Mouse (Mus musculus): ENCODE results near the gene Gatad2b. TPM values are rescaled to one million over a fixed set of nuclear protein-coding genes. Genes with fewer than 3 reads are reported as not detected.

The Gatad2b gene
- polyA plus RNA-seq, 1 experiment from 2014 or later, result 15.2 TPM

DNA sequence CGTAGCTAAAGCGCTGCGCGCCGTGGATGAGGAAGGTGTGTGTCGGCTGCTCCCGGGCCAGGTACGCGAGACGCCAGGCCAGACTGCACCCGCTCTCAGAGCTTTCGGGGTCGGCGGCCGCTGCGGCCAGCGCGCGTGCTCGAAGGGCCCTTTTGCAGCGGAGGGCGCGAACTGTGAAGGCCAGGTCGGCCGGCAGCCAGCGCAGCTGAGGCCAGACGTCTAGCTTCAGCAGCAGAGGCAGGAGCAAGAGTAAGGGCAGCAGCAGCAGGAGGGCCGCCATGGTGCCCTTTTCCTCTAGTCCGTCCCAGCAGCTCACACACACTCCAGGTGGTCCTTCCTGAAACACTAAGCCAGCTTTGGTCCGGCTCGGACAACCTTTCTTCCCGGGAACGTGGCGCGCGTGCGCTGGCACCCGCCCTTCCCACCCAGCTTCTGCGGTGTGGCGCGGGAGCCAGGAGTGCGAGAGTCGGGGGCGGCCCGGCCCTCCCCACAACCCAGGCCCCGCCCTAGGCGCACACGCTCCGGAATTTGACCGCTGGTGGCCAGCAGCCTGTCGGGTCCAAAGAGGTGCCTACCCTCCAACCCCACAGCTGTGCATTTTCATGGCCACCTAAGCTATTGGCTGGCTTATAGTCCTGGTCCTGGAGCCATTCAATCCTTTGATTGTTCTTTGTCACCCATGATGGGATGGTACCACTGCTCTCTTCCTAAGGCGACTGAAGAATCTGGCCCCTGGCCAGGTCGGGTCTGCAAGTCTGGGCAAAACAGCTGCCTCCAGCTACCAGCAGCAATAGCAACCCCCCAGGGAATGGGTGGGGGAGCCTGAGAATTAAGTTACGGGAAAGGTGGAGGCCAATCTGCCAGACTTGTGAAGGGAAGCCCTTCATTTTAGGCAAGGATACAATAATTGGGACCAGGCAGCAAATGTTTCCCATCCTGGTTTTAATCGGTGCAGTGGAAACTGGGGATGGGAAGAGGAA lies 96.8 kb downstream of the Gatad2b start, which contains the start of gene Slc27a3:
TSS of gene Slc27a3 (minus strand) at position 428 of the 980 bp plus-strand sequence.
- H3K36me3 ChIP-seq, result peaks cover 35% of the 10 kb centered on the region
- under 1% methylated on average over 55 of the region's 55 CpGs for WGBS
- peak within 1 kb of the TSS; percentile 78 for H3K9ac ChIP-seq (replicated peaks)
- peak within 1 kb of the TSS; percentile 69 for H3K4me3 ChIP-seq
- H3K4me1 ChIP-seq, result peaks cover 33% of the 10 kb centered on the region
- no peaks in the 10 kb centered on the region for H3K27me3 ChIP-seq
- H3K27ac ChIP-seq (replicated peaks), result peak within 1 kb of the TSS; percentile 86
- peak; percentile 67 for ATAC-seq (replicated peaks)
- no peaks in the 10 kb centered on the region for H3K9me3 ChIP-seq
- peak within 1 kb of the TSS; percentile 91 for H3K4me2 ChIP-seq (replicated peaks)

GRCm38 (mm10) chr3:90391004-90391403 lies 98.0 kb downstream of the Gatad2b start:
- H3K4me2 ChIP-seq (replicated peaks), result no peak overlapping the region
- H3K27ac ChIP-seq (replicated peaks), result no peak overlapping the region
- no peak overlapping the region for H3K9ac ChIP-seq (replicated peaks)
- WGBS, result 77% methylated on average over 4 of the region's 4 CpGs
- H3K4me1 ChIP-seq, result peaks cover 33% of the 10 kb centered on the region
- no peaks in the 10 kb centered on the region for H3K27me3 ChIP-seq
- H3K9me3 ChIP-seq, result no peaks in the 10 kb centered on the region
- H3K4me3 ChIP-seq, result no peak overlapping the region
- H3K36me3 ChIP-seq, result peaks cover 46% of the 10 kb centered on the region
- no peak for ATAC-seq (replicated peaks)

- peaks cover 55% of the 10 kb centered on the region for H3K36me3 ChIP-seq
- no peak for ATAC-seq (replicated peaks)
- H3K4me2 ChIP-seq (replicated peaks), result no peak overlapping the region
- H3K9me3 ChIP-seq, result no peaks in the 10 kb centered on the region
- no peak overlapping the region for H3K4me3 ChIP-seq
- peaks cover 30% of the 10 kb centered on the region for H3K4me1 ChIP-seq
- no peak overlapping the region for H3K27ac ChIP-seq (replicated peaks)
- H3K9ac ChIP-seq (replicated peaks), result no peak overlapping the region
- 89% methylated on average over 8 of the region's 8 CpGs for WGBS
- H3K27me3 ChIP-seq, result no peaks in the 10 kb centered on the region
Observed at GRCm38 (mm10) chr3:90391941-90392340, 99.0 kb downstream of the Gatad2b start.

GRCm38 (mm10) chr3:90392661-90393060 lies 99.7 kb downstream of the Gatad2b start:
- Histone ChIP-seq H3K4me1 (peaks cover 23% of the 10 kb centered on the region), H3K9ac (replicated peaks) (no peak overlapping the region), H3K4me2 (replicated peaks) (no peak overlapping the region), H3K4me3 (no peak overlapping the region), H3K27me3 (no peaks in the 10 kb centered on the region), H3K9me3 (no peaks in the 10 kb centered on the region), H3K27ac (replicated peaks) (no peak overlapping the region), H3K36me3 (peaks cover 62% of the 10 kb centered on the region)
- 93% methylated on average over 3 of the region's 3 CpGs for WGBS
- ATAC-seq (replicated peaks), result no peak

DNA sequence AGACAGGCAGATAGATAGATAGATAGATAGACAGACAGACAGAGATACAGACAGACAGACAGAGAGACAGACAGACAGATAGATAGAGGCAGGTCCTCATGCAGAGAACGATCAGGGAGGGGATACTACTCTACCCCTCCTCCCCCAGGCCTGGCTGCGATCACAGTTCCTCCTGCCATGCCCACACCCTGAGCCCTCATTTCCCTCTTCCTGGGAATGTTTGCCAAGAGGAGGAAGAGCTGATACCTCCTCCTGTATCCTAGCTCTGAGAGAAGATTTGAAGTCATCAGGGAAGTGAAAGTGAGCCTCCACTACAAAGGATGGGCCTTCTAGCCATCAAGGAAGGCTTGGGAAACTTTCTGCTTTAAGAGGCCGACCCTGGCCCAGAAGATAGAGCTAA lies 102.7 kb downstream of the Gatad2b start:
- no peak overlapping the region for H3K4me3 ChIP-seq
- H3K4me1 ChIP-seq, result peaks cover under 1% of the 10 kb centered on the region; the same call in 1 of the 2 replicates
- H3K27me3 ChIP-seq, result no peaks in the 10 kb centered on the region
- H3K4me2 ChIP-seq (replicated peaks), result no peak overlapping the region
- peaks cover 89% of the 10 kb centered on the region for H3K36me3 ChIP-seq
- no peaks in the 10 kb centered on the region for H3K9me3 ChIP-seq
- H3K9ac ChIP-seq (replicated peaks), result no peak overlapping the region
- no peak overlapping the region for H3K27ac ChIP-seq (replicated peaks)
- WGBS, result 90% methylated on average over 3 of the region's 3 CpGs
- ATAC-seq (replicated peaks), result no peak

- ATAC-seq (replicated peaks), result no peak
- Histone ChIP-seq H3K27ac (replicated peaks) (no peak overlapping the region), H3K36me3 (peaks cover 97% of the 10 kb centered on the region), H3K4me3 (no peak overlapping the region), H3K27me3 (no peaks in the 10 kb centered on the region), H3K9ac (replicated peaks) (no peak overlapping the region), H3K4me1 (no peaks in the 10 kb centered on the region), H3K4me2 (replicated peaks) (no peak overlapping the region), H3K9me3 (no peaks in the 10 kb centered on the region)
- WGBS, result 79% methylated on average over 4 of the region's 4 CpGs
Observed at GRCm38 (mm10) chr3:90400993-90401392, 108.0 kb downstream of the Gatad2b start.

DNA sequence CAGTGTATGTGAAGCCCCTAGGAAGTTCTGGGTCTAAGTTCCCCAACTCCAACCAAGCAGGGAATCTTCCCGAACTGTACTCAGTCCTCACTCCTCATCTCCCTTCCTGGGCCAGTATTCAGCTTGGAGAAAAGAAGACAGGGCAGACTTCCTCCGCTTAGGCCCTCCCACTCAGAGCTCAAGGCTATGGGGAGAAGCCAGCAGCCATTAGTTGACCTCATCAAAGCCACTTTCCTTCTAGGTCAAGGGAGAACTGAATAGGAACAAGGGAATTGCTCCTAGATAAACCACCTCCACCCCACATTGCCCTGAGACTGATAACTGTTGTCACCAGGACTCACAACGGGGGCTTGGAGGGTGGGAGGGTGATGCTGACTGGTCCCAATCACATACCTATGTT lies 111.1 kb downstream of the Gatad2b start:
- H3K4me1 ChIP-seq, result no peaks in the 10 kb centered on the region
- no peak overlapping the region for H3K4me3 ChIP-seq
- no peak for ATAC-seq (replicated peaks)
- H3K27ac ChIP-seq (replicated peaks), result no peak overlapping the region
- H3K9me3 ChIP-seq, result no peaks in the 10 kb centered on the region
- H3K4me2 ChIP-seq (replicated peaks), result no peak overlapping the region
- H3K27me3 ChIP-seq, result no peaks in the 10 kb centered on the region
- peaks cover 99% of the 10 kb centered on the region for H3K36me3 ChIP-seq
- 90% methylated on average over 3 of the region's 3 CpGs for WGBS
- H3K9ac ChIP-seq (replicated peaks), result no peak overlapping the region

DNA sequence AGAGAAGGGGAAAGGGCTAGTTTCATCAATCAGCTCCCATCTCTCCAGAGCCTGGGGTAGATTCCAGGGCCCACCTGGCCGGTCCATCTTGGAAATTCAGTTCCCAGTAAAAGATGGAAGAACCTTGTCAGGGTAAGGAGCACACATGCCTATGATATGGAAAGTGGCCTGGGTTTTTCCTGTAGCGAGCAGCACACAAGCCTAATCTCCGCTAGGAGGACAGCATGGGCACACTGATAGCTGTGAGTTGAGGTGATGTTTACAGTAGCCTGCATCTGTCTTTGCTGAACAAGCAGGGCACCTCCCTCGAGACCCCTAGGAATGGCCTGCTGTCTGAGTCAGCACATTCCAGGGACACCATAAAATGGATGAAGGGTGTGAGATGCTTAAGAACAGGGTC lies 111.6 kb downstream of the Gatad2b start:
- Histone ChIP-seq H3K27ac (replicated peaks) (no peak overlapping the region), H3K4me2 (replicated peaks) (no peak overlapping the region), H3K9me3 (no peaks in the 10 kb centered on the region), H3K36me3 (peaks cover 99% of the 10 kb centered on the region), H3K9ac (replicated peaks) (no peak overlapping the region), H3K4me3 (no peak overlapping the region), H3K4me1 (no peaks in the 10 kb centered on the region), H3K27me3 (no peaks in the 10 kb centered on the region)
- 89% methylated on average over 4 of the region's 4 CpGs for WGBS
- no peak for ATAC-seq (replicated peaks)

- H3K27me3 ChIP-seq, result no peaks in the 10 kb centered on the region
- no peaks in the 10 kb centered on the region for H3K4me1 ChIP-seq
- H3K4me2 ChIP-seq (replicated peaks), result no peak overlapping the region
- ATAC-seq (replicated peaks), result no peak
- H3K27ac ChIP-seq (replicated peaks), result no peak overlapping the region
- 97% methylated on average over 5 of the region's 5 CpGs for WGBS
- no peak overlapping the region for H3K4me3 ChIP-seq
- H3K9me3 ChIP-seq, result no peaks in the 10 kb centered on the region
- H3K36me3 ChIP-seq, result peaks cover 98% of the 10 kb centered on the region
- no peak overlapping the region for H3K9ac ChIP-seq (replicated peaks)
Observed at GRCm38 (mm10) chr3:90406414-90406813, 113.4 kb downstream of the Gatad2b start.

DNA sequence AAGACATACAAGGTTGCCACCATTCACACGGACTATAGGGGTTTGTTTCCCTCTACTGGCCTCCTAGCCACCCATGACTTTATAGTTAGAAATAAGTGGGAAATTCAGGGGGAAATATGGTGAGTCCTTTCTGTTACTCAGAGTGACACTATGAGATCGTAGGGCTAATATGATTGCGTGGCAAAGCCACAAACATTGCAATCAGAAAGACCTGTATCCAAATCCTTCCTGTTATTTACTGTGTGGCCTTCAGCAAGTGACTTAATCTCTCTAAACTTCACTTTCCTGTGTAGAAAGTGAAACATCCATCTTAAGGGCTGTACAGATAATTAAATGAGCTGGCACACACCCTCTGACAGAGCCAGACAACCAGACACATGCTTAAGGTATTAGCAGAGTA lies 115.7 kb downstream of the Gatad2b start:
- no peak for ATAC-seq (replicated peaks)
- no peaks in the 10 kb centered on the region for H3K27me3 ChIP-seq
- H3K4me2 ChIP-seq (replicated peaks), result no peak overlapping the region
- no peaks in the 10 kb centered on the region for H3K4me1 ChIP-seq
- H3K27ac ChIP-seq (replicated peaks), result no peak overlapping the region
- WGBS, result 93% methylated on average over 3 of the region's 3 CpGs
- H3K9me3 ChIP-seq, result no peaks in the 10 kb centered on the region
- no peak overlapping the region for H3K4me3 ChIP-seq
- H3K36me3 ChIP-seq, result peaks cover 92% of the 10 kb centered on the region
- H3K9ac ChIP-seq (replicated peaks), result no peak overlapping the region

- ATAC-seq (replicated peaks), result no peak
- Histone ChIP-seq H3K36me3 (peaks cover 83% of the 10 kb centered on the region), H3K9me3 (no peaks in the 10 kb centered on the region), H3K27me3 (no peaks in the 10 kb centered on the region), H3K9ac (replicated peaks) (no peak overlapping the region), H3K27ac (replicated peaks) (no peak overlapping the region), H3K4me1 (no peaks in the 10 kb centered on the region), H3K4me3 (no peak overlapping the region), H3K4me2 (replicated peaks) (no peak overlapping the region)
- WGBS, result 45% methylated on average over 5 of the region's 5 CpGs
Observed at GRCm38 (mm10) chr3:90412312-90413010, 119.5 kb downstream of the Gatad2b start.

GRCm38 (mm10) chr3:90413011-90413396 lies 120.0 kb downstream of the Gatad2b start:
- 78% methylated on average over 3 of the region's 3 CpGs for WGBS
- no peak overlapping the region for H3K4me2 ChIP-seq (replicated peaks)

More at GRCm38 (mm10) chr3:90413011-90413396, 120.0 kb downstream of the Gatad2b start:
- H3K27ac ChIP-seq (replicated peaks), result no peak overlapping the region
- H3K9me3 ChIP-seq, result no peaks in the 10 kb centered on the region
- no peaks in the 10 kb centered on the region for H3K27me3 ChIP-seq
- peaks cover 82% of the 10 kb centered on the region for H3K36me3 ChIP-seq
- ATAC-seq (replicated peaks), result no peak
- no peak overlapping the region for H3K4me3 ChIP-seq
- no peak overlapping the region for H3K9ac ChIP-seq (replicated peaks)
- no peaks in the 10 kb centered on the region for H3K4me1 ChIP-seq
